Mouse (Mus musculus) G1E (cell line): ENCODE measurements around the gene Abca2.

Experiments used
- CTCF ChIP-seq: IDR thresholded peaks from 2 replicates; pipeline ENCODE4 v1.5.1; 2012; ENCODE audit warnings: low read depth, low read length, inconsistent platforms, mixed read lengths
- GATA1 ChIP-seq: IDR thresholded peaks from 2 replicates; pipeline ENCODE4 v1.6.1; 2012; ENCODE audit warnings: borderline replicate concordance, low read length, inconsistent platforms, mixed read lengths
- TAL1 ChIP-seq: conservative IDR thresholded peaks from 2 replicates; pipeline ENCODE4 v1.6.1; 2012; ENCODE audit warnings: low read depth, low read length, inconsistent platforms, mixed read lengths

DNA sequence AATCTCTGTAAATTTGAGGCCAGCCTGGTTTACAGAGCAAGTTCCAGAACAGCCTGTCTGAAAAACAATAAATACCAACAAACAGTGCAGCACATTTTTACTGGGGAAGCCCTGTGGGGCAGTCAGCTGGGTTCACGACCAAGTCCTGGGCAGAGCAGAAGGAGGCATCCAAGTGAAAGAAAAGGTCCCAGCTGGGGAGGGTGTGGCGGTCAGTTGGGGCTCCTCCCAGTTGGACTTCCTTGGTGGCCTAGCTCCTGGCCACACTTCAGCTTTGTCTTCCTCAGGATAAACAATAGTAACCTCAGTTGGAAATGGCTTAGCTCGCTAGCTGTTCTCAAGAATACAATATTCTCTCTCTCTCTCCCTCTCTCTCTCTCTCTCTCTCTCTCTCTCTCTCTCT lies 11.1 kb upstream of the Abca2 start:
- no peak for TF ChIP-seq CTCF
- no peak for TF ChIP-seq TAL1
- no peak for TF ChIP-seq GATA1
